Mouse (Mus musculus): Measurements from ENCODE around the gene Itgb3bp. TPM values are rescaled to one million over a fixed set of nuclear protein-coding genes. Genes with fewer than 3 reads are reported as not detected.
A peak's percentile ranks its signal among the peaks of the same experiment; 100 is the strongest.

The Itgb3bp gene
- polyA plus RNA-seq (2015; fragmentation: Nextera tagmentation; extraction: Ambion mirVana): 8.9 and 12.2 TPM in 2 replicates

DNA sequence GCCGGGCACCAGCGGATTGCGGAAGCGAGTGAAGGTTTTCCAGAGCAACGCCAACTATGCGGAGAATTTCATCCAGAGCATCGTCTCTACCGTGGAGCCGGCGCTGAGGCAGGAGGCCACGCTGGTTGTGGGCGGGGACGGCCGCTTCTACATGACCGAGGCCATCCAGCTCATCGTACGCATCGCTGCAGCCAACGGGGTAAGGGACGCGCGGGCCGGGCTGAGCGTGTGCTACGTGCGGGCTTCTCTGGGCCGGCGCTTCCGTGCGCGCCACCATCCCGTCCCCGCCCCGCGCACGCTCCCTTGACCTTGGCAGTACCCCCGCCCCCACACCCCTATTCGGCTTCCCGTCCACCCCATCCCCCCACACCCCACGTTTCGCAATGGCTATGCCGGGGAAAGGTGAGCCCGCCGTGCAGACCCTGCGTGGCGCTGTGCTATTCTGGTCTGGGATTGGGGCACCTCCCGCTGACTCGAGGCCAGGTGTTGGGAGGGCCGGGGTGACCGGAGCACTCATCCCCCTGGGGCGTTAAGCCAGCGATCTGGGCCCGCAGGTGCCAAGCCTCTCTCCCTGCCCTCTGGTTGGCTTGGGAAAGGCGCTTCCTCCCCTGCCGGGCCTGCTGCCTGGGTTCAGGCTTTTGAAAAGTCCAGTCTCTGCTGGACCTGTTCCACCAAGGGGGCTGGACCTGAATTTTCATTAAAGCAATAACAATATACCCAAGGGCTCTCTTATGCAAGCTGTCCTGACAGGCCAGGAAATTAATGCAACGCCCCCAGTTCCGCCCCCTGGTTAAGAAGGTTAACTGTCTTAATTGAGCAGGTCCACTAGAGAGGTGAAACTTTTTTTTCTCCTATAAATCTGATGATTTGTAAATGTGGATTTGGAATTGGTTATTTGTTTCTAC, at the start of gene Itgb3bp:
Gene Itgb3bp (minus strand): TSS at position 201 of the 905 bp plus-strand sequence.
- H3K27me3 ChIP-seq (ENCODE audit: insufficient read depth, low read length): no peaks in the 10 kb centered on the region
- H3K27ac ChIP-seq (ENCODE audit: low read depth): peak within 1 kb of the TSS; percentile 98
- no peaks in the 10 kb centered on the region for H3K9me3 ChIP-seq (ENCODE audit: low read length)
- DNase-seq: peak; percentile 88
- peak within 1 kb of the TSS; percentile 82 for H3K4me2 ChIP-seq (ENCODE audit: low read depth, low read length)
- WGBS (ENCODE audit: insufficient replicate concordance): 1% methylated on average over 55 of the region's 57 CpGs
- peaks cover 12% of the 10 kb centered on the region for H3K4me1 ChIP-seq (ENCODE audit: insufficient read depth)
- H3K4me3 ChIP-seq (ENCODE audit: low read depth, low read length): peak within 1 kb of the TSS; percentile 71
- TF ChIP-seq CTCF (IDR thresholded peaks at IDR 0.05; ENCODE audit: low read depth): 0 out of 2 replicates have a peak, but pooled peaks have one; percentile 5
- TF ChIP-seq EP300 (IDR thresholded peaks at IDR 0.05; ENCODE audit: low read depth): peak; percentile 53; the same call in 1 of the 2 replicates
- H3K9ac ChIP-seq (replicated peaks): peak within 1 kb of the TSS; percentile 78
- no peaks in the 10 kb centered on the region for H3K36me3 ChIP-seq (replicated peaks; ENCODE audit: insufficient read depth, low read length)
- peak; percentile 79 for ATAC-seq

DNA sequence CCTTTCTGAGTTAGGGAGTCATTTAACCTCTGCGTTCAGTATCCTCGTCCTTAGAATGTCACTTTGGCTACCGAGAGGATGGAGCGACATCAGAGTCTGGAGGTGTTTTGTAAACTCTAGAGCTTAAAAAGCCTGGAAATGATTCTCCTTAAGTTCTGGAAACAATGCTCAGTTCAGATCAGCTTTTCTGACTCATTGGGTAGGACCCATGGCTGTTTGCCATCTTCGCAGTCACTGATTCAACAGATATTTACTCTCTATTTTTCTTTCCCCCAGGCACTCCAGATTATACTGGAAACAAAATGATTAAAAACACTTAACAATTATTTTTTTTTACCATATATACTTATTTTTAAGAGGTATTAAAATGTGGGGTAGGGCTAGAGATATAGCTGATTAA, 49.7 kb upstream of the Itgb3bp start:
- 89% methylated on average over 5 of the region's 5 CpGs for WGBS (ENCODE audit: insufficient replicate concordance)
- ATAC-seq: no peak
- no peak overlapping the region for H3K4me3 ChIP-seq (ENCODE audit: low read depth, low read length)
- no peaks in the 10 kb centered on the region for H3K9me3 ChIP-seq (ENCODE audit: low read length)
- H3K4me2 ChIP-seq (ENCODE audit: low read depth, low read length): no peak overlapping the region
- H3K27ac ChIP-seq (ENCODE audit: low read depth): no peak overlapping the region
- no peak overlapping the region for H3K9ac ChIP-seq (replicated peaks)
- no peak for DNase-seq
- H3K36me3 ChIP-seq (replicated peaks; ENCODE audit: insufficient read depth, low read length): peaks cover 34% of the 10 kb centered on the region
- no peaks in the 10 kb centered on the region for H3K4me1 ChIP-seq (ENCODE audit: insufficient read depth)
- H3K27me3 ChIP-seq (ENCODE audit: insufficient read depth, low read length): no peaks in the 10 kb centered on the region
- TF ChIP-seq CTCF (IDR thresholded peaks at IDR 0.05; ENCODE audit: low read depth) (no peak), EP300 (IDR thresholded peaks at IDR 0.05; ENCODE audit: low read depth) (no peak)

DNA sequence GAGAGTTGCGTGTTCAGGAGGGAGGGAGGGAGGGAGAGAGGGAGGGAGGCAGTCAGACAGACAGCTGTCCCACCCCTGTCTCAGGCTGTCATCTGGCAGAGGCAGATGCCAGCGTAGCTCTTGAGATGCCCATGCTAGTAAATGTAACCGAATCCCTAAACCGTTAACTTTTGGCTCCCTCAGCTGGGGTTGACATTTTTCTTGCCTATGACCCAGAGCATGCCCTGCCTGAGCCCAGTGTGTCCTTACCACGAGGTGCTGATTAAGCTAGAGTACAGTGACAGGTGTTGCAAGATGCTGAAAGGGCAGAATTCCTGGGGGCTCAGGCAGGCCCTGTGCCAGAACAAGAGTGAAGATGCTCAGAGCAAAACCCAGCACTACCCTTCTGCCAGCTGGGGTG, 44.8 kb upstream of the Itgb3bp start:
- no peak overlapping the region for H3K4me2 ChIP-seq (ENCODE audit: low read depth, low read length)
- ATAC-seq (no peak), DNase-seq (no peak)
- WGBS (ENCODE audit: insufficient replicate concordance): 63% methylated on average over 5 of the region's 5 CpGs
- no peak overlapping the region for H3K4me3 ChIP-seq (ENCODE audit: low read depth, low read length)
- H3K9ac ChIP-seq (replicated peaks): no peak overlapping the region
- peaks cover 19% of the 10 kb centered on the region for H3K36me3 ChIP-seq (replicated peaks; ENCODE audit: insufficient read depth, low read length)
- no peaks in the 10 kb centered on the region for H3K4me1 ChIP-seq (ENCODE audit: insufficient read depth)
- no peak overlapping the region for H3K27ac ChIP-seq (ENCODE audit: low read depth)
- no peaks in the 10 kb centered on the region for H3K27me3 ChIP-seq (ENCODE audit: insufficient read depth, low read length)
- no peak for TF ChIP-seq EP300 (IDR thresholded peaks at IDR 0.05; ENCODE audit: low read depth)
- TF ChIP-seq CTCF (IDR thresholded peaks at IDR 0.05; ENCODE audit: low read depth): no peak
- no peaks in the 10 kb centered on the region for H3K9me3 ChIP-seq (ENCODE audit: low read length)

- DNase-seq: no peak
- no peaks in the 10 kb centered on the region for H3K9me3 ChIP-seq (ENCODE audit: low read length)
- no peaks in the 10 kb centered on the region for H3K4me1 ChIP-seq (ENCODE audit: insufficient read depth)
- no peak for ATAC-seq
- no peak overlapping the region for H3K4me3 ChIP-seq (ENCODE audit: low read depth, low read length)
- TF ChIP-seq CTCF (IDR thresholded peaks at IDR 0.05; ENCODE audit: low read depth): no peak
- no peak for TF ChIP-seq EP300 (IDR thresholded peaks at IDR 0.05; ENCODE audit: low read depth)
- no peak overlapping the region for H3K27ac ChIP-seq (ENCODE audit: low read depth)
- no peak overlapping the region for H3K9ac ChIP-seq (replicated peaks)
- H3K27me3 ChIP-seq (ENCODE audit: insufficient read depth, low read length): no peaks in the 10 kb centered on the region
- no peak overlapping the region for H3K4me2 ChIP-seq (ENCODE audit: low read depth, low read length)
- 74% methylated on average over 1 of the region's 1 CpGs for WGBS (ENCODE audit: insufficient replicate concordance)
- peaks cover 19% of the 10 kb centered on the region for H3K36me3 ChIP-seq (replicated peaks; ENCODE audit: insufficient read depth, low read length)
These were observed 44.3 kb upstream of the Itgb3bp start for GRCm38 (mm10) chr4:99973931-99974330.

DNA sequence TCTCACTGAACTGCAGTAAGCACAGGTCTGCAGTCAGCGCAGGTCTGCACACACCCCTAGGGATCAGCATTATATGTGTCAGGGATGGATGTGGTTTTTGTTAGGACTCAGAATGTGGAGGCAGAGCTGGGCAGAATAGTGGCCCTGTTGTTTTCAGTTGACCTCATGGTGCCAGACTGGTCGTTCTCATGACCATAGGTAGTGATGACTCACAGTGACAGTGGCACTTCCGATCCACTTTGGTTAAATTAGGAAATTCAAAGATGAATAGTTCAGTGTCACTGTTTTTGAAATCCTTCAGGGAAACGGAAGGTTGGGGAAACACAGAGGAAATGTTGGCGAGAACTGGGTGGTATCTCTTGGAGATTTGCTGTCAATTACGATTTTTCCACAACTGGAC, 43.3 kb upstream of the Itgb3bp start:
- DNase-seq: no peak

GRCm38 (mm10) chr4:99970097-99970496, 40.5 kb upstream of the Itgb3bp start:
- Histone ChIP-seq H3K9me3 (ENCODE audit: low read length) (no peaks in the 10 kb centered on the region), H3K36me3 (replicated peaks; ENCODE audit: insufficient read depth, low read length) (peaks cover 36% of the 10 kb centered on the region), H3K4me2 (ENCODE audit: low read depth, low read length) (no peak overlapping the region), H3K27ac (ENCODE audit: low read depth) (no peak overlapping the region), H3K27me3 (ENCODE audit: insufficient read depth, low read length) (no peaks in the 10 kb centered on the region), H3K4me3 (ENCODE audit: low read depth, low read length) (no peak overlapping the region), H3K4me1 (ENCODE audit: insufficient read depth) (no peaks in the 10 kb centered on the region), H3K9ac (replicated peaks) (no peak overlapping the region)
- DNase-seq (no peak), ATAC-seq (no peak)
- no peak for TF ChIP-seq CTCF (IDR thresholded peaks at IDR 0.05; ENCODE audit: low read depth)
- TF ChIP-seq EP300 (IDR thresholded peaks at IDR 0.05; ENCODE audit: low read depth): no peak
- 76% methylated on average over 4 of the region's 4 CpGs for WGBS (ENCODE audit: insufficient replicate concordance)

More for the DNA sequence above, 43.3 kb upstream of the Itgb3bp start:
- ATAC-seq: no peak
- H3K9me3 ChIP-seq (ENCODE audit: low read length): no peaks in the 10 kb centered on the region
- H3K36me3 ChIP-seq (replicated peaks; ENCODE audit: insufficient read depth, low read length): peaks cover 23% of the 10 kb centered on the region
- H3K9ac ChIP-seq (replicated peaks): no peak overlapping the region
- no peak overlapping the region for H3K4me3 ChIP-seq (ENCODE audit: low read depth, low read length)
- no peaks in the 10 kb centered on the region for H3K27me3 ChIP-seq (ENCODE audit: insufficient read depth, low read length)
- 73% methylated on average over 6 of the region's 6 CpGs for WGBS (ENCODE audit: insufficient replicate concordance)
- H3K4me1 ChIP-seq (ENCODE audit: insufficient read depth): no peaks in the 10 kb centered on the region
- no peak overlapping the region for H3K4me2 ChIP-seq (ENCODE audit: low read depth, low read length)
- TF ChIP-seq EP300 (IDR thresholded peaks at IDR 0.05; ENCODE audit: low read depth): no peak
- no peak for TF ChIP-seq CTCF (IDR thresholded peaks at IDR 0.05; ENCODE audit: low read depth)
- no peak overlapping the region for H3K27ac ChIP-seq (ENCODE audit: low read depth)
